Mouse (Mus musculus): ENCODE results near the gene Grcc10.

GRCm38 (mm10) chr6:124758849-124759232, 17.7 kb upstream of the Grcc10 start:
- no peak for TF ChIP-seq POLR2A (IDR thresholded peaks at IDR 0.05; ENCODE audit: control insufficient read depth, low read depth, low read length)
- no peak for TF ChIP-seq CTCF (IDR thresholded peaks at IDR 0.05; ENCODE audit: control insufficient read depth, insufficient read depth, insufficient replicate concordance, low read depth, low read length)
